Mouse (Mus musculus): ENCODE results near the gene Pip5k1b. TPM values are rescaled to one million over a fixed set of nuclear protein-coding genes. Genes with fewer than 3 reads are reported as not detected.

Pip5k1b gene
- polyA plus RNA-seq, 2 experiments from 2014 or later: 5.7 to 6.2 TPM

DNA sequence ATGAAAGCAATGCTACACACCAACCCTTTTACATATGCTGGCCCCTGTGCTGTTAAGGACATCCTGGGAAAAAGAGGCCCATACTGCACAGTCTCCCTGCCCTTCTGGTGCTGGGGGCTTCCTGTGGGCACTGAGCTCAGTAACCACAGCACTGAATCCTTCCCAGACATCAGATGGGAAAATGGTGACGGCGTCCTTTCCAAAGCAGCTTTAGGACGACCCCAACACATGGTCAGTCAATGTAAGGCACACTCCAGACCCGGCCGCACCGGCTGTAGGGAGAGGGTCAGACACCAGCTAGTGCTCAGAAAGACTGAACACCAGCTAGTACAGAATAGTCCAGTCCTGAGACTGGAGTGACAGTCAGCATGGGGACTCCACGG, 13.4 kb downstream of the Pip5k1b start:
- ATAC-seq: no peak

DNA sequence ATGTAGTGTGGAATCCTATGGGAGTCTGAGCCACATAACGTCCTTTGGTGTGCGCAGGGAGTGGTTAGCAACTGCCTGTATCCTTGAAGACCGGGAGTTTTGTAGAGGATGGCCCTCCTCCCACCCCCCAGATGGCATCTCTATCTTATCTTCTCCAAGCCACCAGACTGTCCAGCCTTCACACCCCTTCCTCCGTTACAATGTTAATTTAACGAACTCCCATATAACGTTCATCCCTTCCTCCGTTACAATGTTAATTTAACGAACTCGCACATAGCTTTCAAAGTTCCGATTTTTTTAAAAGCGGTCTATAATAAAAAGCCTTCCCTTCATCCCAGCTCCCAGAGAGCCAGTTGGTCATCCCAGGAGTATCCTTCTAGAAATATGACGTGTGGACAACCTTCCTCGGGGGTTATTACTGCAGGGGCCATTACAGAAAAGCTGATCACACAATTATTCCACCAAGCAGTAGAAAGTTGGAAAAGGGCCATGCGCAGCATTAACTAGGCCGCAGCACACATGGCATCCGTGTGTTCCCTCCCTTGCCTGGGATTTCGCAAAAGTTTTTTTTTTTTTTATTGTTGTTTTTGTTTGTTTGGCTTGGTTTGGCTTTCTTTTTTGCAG, 13.9 kb downstream of the Pip5k1b start:
- no peak for ATAC-seq

DNA sequence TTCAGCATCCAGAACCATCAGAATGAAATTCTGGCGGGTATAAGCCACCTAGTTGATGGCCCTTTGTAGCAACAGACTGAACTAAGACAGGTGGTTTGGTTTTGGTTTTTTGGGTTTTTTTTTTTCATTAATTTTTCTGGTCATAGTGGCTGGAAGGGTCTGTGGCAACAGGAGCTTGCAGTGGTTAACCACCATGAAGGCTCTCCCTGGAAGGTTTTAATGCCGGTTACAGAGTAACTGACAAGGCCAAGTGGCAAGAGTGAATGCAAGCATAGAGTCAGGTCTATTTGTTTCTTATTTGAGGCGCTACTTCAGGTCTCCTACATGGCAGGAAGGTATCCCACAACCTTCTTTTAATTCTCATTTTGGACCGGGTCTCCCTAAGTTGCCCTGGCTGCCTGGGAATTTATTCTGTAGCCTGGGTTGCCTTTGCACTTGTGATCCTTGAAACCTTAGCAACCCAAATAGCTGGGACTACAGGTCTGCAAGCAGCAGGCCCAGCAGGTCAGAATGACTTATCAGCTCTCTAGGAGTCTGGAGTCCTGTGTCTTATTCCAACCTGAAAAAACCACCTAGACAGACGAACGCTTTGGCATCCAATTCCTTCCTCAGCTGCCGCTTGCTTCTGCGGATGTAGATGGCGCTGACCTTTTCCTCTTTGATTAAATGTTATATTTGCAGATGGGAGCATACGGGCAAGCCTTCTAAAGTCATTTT, 14.6 kb downstream of the Pip5k1b start:
- ATAC-seq: no peak

DNA sequence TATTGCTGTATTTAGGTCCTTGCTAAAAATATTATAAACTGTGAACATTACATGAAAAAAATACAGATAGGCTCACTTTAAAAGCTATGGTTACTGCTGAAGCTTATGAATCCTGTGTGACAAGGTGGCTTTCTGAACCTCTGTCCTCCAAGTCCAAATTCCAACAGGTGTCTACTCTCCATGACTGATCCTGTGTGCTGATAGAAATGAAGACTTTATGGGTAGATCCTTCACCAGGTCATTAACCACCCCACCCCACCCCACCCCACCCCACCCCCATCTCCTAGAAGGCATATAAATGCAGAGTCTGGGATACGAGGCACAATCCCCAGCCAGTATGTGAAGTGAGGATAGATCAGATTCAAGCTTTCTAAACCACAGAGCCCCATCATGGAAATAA, 16.6 kb downstream of the Pip5k1b start:
- ATAC-seq: no peak

DNA sequence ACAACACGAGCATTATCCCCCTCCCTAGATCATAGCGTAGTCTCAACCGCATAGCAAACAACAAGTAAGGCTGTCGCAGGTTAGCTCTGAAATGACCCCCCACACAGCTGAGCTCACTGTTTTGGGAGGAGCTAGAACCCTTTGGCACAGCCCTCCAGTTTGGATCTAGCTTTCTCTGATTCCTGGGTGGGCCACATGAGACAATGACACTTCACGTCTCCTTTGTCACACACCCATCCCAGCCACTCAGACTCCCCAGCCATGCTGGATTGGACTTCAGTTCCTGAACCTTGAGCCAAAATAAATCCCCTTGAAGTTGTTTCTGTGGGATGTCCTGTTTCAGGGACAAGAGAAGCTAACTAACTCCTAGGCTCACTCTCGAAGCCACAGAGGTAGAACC, 17.5 kb downstream of the Pip5k1b start:
- ATAC-seq: no peak

DNA sequence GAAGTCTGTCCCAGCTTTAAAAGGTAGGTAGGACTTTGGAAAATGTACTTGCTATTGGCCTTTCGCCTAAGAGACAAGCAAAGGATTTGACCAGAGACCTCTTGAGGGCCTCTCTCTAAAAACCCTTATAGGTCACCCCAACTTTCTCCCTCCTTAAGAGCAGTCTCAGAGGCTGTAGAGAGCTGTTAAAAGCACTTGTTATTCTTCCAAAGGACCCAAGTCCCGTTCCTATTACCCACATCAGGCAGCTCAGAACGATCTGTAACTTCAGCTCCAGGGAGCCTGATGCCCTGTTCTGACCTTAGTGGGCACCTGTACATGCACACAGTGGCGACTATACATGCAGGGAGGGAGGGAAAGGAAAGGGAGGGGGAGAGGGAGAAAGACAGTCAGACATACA, 18.0 kb downstream of the Pip5k1b start:
- no peak for ATAC-seq

DNA sequence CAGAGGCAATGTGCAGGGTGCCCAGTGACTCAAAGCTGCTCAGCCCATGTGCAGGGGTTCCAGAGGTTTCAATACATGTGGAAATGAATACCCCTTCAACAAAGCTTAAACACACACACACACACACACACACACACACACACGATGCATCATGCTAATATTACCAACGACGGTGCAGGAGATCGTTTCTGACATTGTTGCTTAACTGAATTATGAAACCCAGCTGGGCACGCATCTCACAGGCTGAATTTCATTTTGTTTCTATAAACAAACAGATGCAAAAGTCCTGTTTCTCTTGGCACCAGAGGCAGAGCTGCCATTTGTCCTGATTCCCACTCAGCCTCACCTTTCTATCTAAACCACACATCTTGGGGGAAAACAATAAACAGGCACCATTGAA, 18.8 kb downstream of the Pip5k1b start:
- no peak for ATAC-seq

DNA sequence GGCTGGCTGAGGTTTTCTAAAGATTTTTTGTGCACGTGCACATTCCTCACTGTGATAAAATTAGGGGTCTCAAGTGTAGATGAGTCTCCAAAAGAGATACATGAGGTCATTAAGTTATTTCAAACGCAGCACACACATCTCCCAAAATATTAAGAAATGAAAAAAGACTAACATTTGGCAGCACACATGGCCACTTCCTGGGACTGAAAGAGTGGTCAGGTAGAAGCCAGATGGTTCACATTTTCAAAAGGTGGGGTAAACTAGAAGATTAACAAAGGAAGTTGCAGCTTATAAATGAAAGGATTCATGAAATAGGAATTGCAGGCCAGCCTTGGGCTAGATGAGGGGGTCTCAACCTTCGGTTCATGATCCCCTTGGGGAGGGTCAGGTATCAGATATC, 19.4 kb downstream of the Pip5k1b start:
- ATAC-seq: no peak

DNA sequence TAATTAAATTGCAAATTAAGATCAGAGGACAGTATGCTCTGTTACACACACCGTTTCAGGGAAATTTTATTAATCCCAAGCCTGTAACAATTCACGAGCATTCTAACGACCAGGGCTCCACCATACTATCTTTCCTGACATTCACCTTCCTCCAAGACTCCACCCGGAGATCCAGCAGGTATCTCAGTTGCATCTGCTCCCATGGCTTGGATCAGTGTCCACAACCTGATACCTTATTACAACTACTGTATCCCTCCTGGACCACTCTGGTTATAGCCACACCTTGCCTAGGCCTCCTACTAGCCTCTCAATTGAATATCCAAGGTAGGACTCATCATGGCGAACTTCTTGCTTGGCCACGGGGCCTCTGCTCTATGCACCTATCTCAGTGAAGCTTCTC, 20.5 kb downstream of the Pip5k1b start:
- ATAC-seq: no peak

DNA sequence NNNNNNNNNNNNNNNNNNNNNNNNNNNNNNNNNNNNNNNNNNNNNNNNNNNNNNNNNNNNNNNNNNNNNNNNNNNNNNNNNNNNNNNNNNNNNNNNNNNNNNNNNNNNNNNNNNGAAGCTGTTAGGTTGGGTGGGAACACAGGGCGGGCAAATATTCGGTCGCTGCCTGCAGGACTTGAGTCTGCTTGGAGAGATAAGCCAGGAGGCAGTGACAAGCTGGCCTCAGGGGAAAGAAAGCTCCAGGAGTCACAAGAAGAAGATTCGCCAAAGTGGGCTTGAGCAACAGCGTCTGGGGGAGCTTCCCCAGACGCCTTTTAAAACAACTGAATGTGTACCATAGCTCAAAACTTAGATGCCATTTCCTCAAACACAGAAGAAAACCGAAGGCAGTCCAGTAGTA, 20.9 kb downstream of the Pip5k1b start:
- no peak for ATAC-seq

DNA sequence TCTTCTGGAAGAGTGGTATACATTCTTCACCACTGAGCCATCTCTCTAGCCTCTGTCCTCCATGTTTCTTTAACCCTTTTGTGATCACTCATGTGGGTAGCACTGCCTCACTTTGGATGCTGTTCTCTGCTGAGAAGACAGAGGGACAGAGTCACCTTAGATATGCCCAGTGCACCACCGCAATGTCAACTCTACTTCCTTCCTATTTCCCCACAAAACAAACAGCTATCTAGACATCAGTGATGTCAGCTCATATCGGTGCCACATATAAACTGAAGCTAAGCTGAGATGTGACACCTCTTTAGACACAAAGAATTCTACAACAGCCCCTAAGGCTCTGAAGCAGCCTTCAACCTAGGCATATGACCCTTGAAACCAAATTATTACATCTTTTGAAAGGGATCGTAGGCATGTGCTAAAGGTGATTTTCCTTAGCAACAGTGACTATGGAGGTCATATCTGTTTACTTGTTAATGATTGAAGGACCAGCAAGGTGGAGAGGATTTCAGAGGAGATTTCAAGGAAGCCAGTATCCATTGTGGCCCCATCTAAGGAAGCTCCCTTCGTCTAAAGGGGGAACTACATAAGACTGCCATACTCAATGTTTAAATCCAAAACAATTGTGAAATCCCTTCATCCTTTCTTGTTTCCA, 26.6 kb downstream of the Pip5k1b start:
- ATAC-seq: peak; percentile 37

DNA sequence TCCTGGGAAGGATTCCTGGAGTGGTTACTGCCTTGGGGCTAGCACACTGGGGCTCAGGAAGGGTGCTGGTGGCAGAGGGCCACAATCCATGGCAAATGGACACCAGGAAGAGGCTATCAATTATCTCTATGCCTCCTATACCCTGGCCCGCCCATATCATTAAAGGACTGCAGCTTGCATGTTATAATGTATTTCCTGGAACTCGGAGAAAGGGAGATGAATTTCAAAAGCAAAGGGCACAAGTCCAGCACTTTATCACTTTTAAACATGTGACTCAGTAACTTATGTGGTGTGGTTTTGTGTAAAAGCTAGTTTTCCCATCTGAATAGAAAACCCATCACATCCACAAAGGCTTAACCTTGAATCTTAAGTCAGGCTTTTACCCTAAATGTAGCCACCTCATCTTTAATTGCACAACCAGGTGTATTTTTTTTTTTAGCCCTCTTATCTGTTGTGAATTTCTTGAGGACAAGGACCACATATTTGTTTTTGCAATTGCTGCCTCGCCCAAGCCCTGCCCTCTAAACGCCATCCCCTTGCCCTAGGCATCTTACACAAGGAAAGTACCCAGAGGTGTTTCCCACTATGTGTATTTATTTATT, 27.4 kb downstream of the Pip5k1b start:
- ATAC-seq: no peak

DNA sequence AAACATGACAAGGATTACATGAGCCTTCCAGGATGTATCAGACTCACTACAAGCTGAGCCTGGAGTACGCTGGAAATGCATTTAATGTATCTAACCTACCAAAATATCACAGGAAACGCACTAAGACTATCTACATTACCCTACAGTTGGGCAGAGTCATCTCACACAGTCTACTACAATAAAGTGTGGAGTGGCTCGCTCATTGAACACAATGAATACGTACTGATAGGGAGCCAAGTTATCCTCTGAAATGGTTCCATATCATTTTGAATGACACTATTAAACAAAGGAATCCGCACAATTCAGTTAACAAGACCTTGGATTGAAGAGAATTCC, 28.1 kb downstream of the Pip5k1b start:
- peak; percentile 53 for ATAC-seq

DNA sequence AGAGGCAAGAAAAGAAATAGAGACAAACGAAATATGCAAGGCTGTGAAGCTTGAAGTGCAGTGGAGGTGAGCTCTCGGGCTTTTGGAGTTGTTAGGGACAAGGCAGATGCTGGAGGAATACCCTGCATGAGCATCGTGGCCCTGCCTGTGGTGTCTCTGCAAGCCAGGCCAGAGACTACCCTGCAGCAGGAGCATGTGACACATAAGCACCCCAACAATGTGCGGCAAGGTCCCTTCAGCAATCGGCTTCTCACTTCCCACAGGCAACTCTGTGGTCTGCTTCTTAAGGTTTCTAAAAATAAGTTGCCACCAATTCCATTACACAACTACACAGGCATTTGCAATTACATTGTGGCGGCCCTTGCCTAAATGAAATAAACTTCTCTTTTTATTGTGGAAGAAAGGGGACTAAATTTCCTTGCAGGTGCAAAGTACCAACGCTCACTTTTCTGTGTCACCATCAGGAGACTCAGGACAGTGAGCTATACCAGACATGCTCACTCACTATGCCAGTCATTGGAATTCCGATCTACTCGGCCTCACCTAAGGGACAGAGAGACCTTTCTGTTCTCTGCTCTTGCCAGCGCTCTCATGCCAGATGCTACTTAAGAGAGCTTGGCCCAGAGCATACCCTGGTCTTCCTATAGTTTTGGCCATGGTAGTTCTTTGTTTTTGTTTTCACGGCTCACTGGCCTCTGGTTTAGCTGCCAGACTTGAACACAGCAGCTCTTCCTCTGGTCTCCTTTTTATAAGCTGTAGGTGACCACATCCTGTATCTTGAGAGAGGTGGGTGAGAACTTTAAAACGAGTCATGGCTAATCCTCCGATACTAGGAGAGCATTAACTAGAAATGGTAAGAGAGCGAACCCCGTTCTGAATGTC, 28.7 kb downstream of the Pip5k1b start:
- peak; percentile 79 for ATAC-seq

DNA sequence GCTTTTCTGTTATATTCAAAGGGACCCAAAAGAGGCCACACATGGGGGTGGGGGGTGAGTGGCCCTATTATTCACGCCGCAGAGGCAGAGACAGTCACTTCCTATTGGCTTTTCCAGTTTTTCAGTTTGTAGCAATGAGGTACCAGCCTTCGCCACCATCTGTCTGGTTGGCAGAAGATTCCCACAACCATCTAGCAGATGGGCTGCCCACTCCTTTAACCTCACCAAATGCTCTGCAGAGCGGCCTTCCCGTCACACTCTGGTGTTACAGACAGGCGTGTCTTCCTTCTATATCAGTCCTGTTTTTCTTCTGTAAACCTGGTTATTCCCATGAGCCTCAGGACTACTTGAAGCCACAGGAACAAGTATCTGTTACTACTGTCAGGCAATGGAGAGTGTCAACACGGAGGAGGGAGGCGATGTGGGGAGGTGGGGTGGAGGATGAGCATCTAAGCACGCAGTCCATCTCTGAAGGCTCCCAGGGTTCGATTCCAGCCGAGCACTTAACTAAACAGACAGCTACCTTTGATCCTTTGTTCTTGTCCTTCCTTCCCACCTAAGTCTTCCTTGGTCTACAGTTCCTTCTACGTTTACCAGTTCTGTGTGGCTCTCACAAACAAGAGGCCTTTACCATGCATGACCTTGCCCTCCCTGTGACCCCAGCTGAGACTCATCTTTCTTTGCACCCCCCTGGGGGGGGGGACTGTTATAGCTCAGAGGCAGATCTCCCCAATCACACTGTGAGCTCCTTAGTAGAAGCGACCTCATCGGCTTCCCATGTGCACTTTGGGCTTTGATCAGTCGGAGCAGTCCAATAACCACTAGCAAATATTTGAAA, 32.0 kb downstream of the Pip5k1b start:
- no peak for ATAC-seq

DNA sequence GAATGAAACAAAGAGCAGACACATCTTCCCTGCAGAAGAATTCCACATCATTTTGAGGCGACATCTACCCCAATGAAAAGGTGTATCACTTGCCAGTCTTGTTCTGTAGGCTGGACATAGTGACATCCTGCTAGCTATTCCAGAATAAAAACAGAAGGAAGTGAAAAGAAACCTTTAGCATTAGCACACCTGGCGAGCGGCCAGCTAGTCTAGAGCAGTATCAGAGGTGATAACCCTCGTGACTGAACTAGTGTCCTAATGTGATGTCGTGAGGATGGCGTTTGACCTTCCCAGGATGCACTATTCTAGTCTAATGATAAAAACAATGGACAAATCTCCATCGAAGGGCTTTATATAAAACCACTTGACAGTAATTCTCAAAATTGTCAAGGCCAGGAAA, 33.7 kb downstream of the Pip5k1b start:
- no peak for ATAC-seq

DNA sequence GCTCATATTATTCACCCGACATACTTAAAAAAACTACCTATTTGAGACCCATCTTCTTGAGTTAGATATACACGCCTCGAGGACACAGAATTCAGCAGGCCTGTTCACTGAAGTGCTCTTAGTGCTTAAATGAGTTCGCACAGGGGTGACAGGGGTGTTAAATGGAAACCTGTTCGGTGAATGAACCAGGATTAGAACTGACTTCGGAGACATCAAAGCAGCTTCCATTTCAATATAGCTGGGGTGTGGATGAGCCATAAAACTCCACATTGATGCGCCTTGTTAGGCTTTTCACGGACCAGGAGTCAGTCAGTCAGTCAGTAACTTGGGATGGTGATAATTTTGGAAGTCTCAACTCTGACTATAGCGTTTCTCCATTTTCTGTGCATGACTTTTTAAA, 34.5 kb downstream of the Pip5k1b start:
- ATAC-seq: no peak

DNA sequence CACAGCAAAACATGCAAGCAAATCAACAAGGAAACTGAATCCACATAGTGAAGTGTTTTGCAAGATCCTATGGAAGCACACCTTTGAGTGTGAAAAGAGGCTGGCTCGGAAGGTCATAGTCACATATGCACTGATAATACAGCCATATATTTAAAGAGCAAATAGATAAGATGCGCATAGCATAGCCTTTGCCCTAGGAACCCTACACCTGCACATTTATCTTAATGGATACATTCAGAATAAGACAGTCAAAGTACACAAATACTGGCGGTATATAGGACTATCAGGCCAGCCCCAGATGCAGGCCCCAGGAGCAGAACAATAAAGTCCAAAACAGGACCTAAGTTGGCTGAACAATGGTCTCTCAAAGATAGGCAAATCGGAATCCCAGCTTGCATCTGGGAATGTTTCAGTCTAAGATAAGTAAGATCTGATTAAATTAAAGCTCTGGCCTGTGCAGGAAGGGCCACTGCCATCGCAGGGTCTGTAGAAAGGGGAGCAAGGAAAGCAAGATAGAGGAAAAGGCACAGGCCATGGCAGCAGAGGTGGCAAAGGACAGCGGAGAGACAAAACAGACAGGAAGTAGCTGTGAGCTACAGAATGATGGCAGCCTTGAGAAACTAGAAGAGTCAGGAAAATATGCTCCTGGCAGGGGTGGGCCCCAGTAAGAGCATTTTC, 35.8 kb downstream of the Pip5k1b start:
- no peak for ATAC-seq

DNA sequence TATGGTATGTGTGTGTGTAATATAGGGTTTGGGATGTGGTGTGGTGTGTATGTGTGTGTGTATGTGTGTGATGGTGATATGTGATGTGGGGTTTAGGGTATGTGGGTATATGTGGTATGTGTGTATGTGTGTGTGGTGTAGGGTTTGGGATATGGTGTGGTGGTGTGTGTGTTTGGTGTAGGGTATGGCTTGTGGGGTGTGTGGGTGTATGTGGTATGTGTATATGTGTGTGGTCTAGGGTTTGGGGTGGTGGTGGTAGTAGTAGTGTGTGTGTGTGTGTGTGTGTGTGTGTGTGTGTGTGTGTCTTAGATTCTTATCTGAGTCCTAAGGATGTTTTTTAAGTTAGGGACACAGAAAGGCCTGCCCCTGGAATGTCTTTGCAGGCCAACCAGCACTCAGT, 37.3 kb downstream of the Pip5k1b start:
- ATAC-seq: no peak

DNA sequence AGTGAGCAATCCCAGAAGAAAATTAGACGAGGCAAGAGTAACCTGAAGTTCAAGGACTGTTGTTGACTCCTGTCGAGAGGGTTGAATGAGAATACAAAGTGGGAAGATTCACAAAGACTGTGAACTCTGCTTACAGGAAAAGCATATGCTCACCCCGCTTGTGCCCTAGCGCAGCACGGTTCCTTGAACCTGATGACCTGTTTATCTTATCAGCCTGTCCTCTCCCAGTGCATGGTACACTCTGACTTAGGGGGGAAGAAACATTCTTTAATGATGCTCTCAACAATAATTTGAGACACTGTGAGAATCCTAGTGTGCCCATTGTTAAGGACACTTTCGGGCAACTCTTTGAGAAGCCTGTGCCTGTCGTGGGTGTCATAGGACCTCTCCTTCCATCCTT, 38.6 kb downstream of the Pip5k1b start:
- no peak for ATAC-seq

DNA sequence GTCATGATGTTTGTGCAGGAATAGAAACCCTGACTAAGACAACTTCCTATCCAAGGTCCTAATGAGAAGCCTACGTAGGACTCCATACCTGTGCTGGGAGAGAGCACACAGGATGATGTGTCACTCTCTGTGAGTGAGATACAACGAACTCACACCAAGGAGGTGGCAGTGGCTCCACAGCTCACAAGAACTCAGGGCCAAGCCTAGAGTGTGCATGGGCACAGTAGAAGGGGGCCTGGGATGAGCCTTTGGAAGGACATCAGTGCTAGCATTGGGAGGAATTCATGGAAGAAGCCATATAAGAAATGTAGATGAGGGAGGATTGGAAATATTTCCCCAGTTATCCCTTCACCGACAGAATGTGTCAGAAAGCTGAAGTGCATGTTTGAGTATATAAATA, 39.7 kb downstream of the Pip5k1b start:
- no peak for ATAC-seq
